Mouse (Mus musculus): ENCODE data around the gene Ccdc124. TPM values are rescaled to one million over a fixed set of nuclear protein-coding genes. Genes with fewer than 3 reads are reported as not detected.

Ccdc124 gene
- polyA plus RNA-seq, 1 experiment = 26.5 TPM

GRCm38 (mm10) chr8:70845108-70845507 is 28.6 kb downstream of the Ccdc124 start:
- no peak for TF ChIP-seq CTCF (IDR thresholded peaks at IDR 0.05; ENCODE audit: extremely low read depth, insufficient read depth, insufficient read length, insufficient replicate concordance)
- no peak for TF ChIP-seq POLR2A (IDR thresholded peaks at IDR 0.05; ENCODE audit: low read depth, low read length)
- DNase-seq (ENCODE audit: low read depth in 1 of 2, low spot score in 2 of 2) = no peak
- Histone ChIP-seq H3K27ac (ENCODE audit: insufficient read depth, low read length) (no peak overlapping the region), H3K36me3 (ENCODE audit: control insufficient read depth, insufficient read depth, low read length) (no peaks in the 10 kb centered on the region), H3K4me1 (ENCODE audit: control insufficient read depth, insufficient read depth, insufficient read length) (peaks cover 1% of the 10 kb centered on the region; the same call in 1 of the 2 replicates), H3K27me3 (ENCODE audit: control insufficient read depth, insufficient read depth, low read length) (no peaks in the 10 kb centered on the region), H3K4me3 (ENCODE audit: extremely low read depth, insufficient read depth, insufficient read length) (no peak overlapping the region)
- 61% methylated on average over 5 of the region's 5 CpGs for WGBS

- Histone ChIP-seq H3K27me3 (ENCODE audit: control insufficient read depth, insufficient read depth, low read length) (no peaks in the 10 kb centered on the region), H3K4me3 (ENCODE audit: extremely low read depth, insufficient read depth, insufficient read length) (no peak overlapping the region), H3K27ac (ENCODE audit: insufficient read depth, low read length) (0 out of 2 replicates have a peak overlapping the region, but pooled peaks have one; percentile 19), H3K4me1 (ENCODE audit: control insufficient read depth, insufficient read depth, insufficient read length) (peaks cover 3% of the 10 kb centered on the region; the same call in 1 of the 2 replicates), H3K36me3 (ENCODE audit: control insufficient read depth, insufficient read depth, low read length) (no peaks in the 10 kb centered on the region)
- peak; percentile 99 for TF ChIP-seq CTCF (IDR thresholded peaks at IDR 0.05; ENCODE audit: extremely low read depth, insufficient read depth, insufficient read length, insufficient replicate concordance)
- no peak for TF ChIP-seq POLR2A (IDR thresholded peaks at IDR 0.05; ENCODE audit: low read depth, low read length)
- WGBS = 5% methylated on average over 6 of the region's 6 CpGs
- DNase-seq (ENCODE audit: low read depth in 1 of 2, low spot score in 2 of 2) = peak; percentile 65 to 88
Measured at GRCm38 (mm10) chr8:70844523-70844922, 29.2 kb downstream of the Ccdc124 start.

- peaks cover 3% of the 10 kb centered on the region; the same call in 1 of the 2 replicates for H3K4me1 ChIP-seq (ENCODE audit: control insufficient read depth, insufficient read depth, insufficient read length)
- no peaks in the 10 kb centered on the region for H3K36me3 ChIP-seq (ENCODE audit: control insufficient read depth, insufficient read depth, low read length)
- peak overlapping the region; percentile 19; the same call in 1 of the 2 replicates for H3K27ac ChIP-seq (ENCODE audit: insufficient read depth, low read length)
- WGBS = 89% methylated on average over 8 of the region's 8 CpGs
- no peak overlapping the region for H3K4me3 ChIP-seq (ENCODE audit: extremely low read depth, insufficient read depth, insufficient read length)
- TF ChIP-seq CTCF (IDR thresholded peaks at IDR 0.05; ENCODE audit: extremely low read depth, insufficient read depth, insufficient read length, insufficient replicate concordance) = no peak
- no peak for TF ChIP-seq POLR2A (IDR thresholded peaks at IDR 0.05; ENCODE audit: low read depth, low read length)
- no peak for DNase-seq (ENCODE audit: low read depth in 1 of 2, low spot score in 2 of 2)
- H3K27me3 ChIP-seq (ENCODE audit: control insufficient read depth, insufficient read depth, low read length) = no peaks in the 10 kb centered on the region
Measured at GRCm38 (mm10) chr8:70843941-70844340, 29.8 kb downstream of the Ccdc124 start.

- no peak for TF ChIP-seq POLR2A (IDR thresholded peaks at IDR 0.05; ENCODE audit: low read depth, low read length)
- TF ChIP-seq CTCF (IDR thresholded peaks at IDR 0.05; ENCODE audit: extremely low read depth, insufficient read depth, insufficient read length, insufficient replicate concordance) = no peak
- no peaks in the 10 kb centered on the region for H3K27me3 ChIP-seq (ENCODE audit: control insufficient read depth, insufficient read depth, low read length)
- H3K4me3 ChIP-seq (ENCODE audit: extremely low read depth, insufficient read depth, insufficient read length) = no peak overlapping the region
- peak overlapping the region; percentile 19; the same call in 1 of the 2 replicates for H3K27ac ChIP-seq (ENCODE audit: insufficient read depth, low read length)
- 74% methylated on average over 5 of the region's 5 CpGs for WGBS
- no peak for DNase-seq (ENCODE audit: low read depth in 1 of 2, low spot score in 2 of 2)
- peaks cover 3% of the 10 kb centered on the region; the same call in 1 of the 2 replicates for H3K4me1 ChIP-seq (ENCODE audit: control insufficient read depth, insufficient read depth, insufficient read length)
- no peaks in the 10 kb centered on the region for H3K36me3 ChIP-seq (ENCODE audit: control insufficient read depth, insufficient read depth, low read length)
Measured at GRCm38 (mm10) chr8:70843214-70843773, 30.4 kb downstream of the Ccdc124 start.

- no peak overlapping the region for H3K27ac ChIP-seq (ENCODE audit: insufficient read depth, low read length)
- DNase-seq (ENCODE audit: low read depth in 1 of 2, low spot score in 2 of 2) = no peak
- no peaks in the 10 kb centered on the region for H3K36me3 ChIP-seq (ENCODE audit: control insufficient read depth, insufficient read depth, low read length)
- H3K4me1 ChIP-seq (ENCODE audit: control insufficient read depth, insufficient read depth, insufficient read length) = peaks cover 3% of the 10 kb centered on the region; the same call in 1 of the 2 replicates
- H3K27me3 ChIP-seq (ENCODE audit: control insufficient read depth, insufficient read depth, low read length) = no peaks in the 10 kb centered on the region
- TF ChIP-seq CTCF (IDR thresholded peaks at IDR 0.05; ENCODE audit: extremely low read depth, insufficient read depth, insufficient read length, insufficient replicate concordance) (no peak), POLR2A (IDR thresholded peaks at IDR 0.05; ENCODE audit: low read depth, low read length) (no peak)
- H3K4me3 ChIP-seq (ENCODE audit: extremely low read depth, insufficient read depth, insufficient read length) = no peak overlapping the region
- 89% methylated on average over 25 of the region's 25 CpGs for WGBS
Measured at GRCm38 (mm10) chr8:70842484-70842883, 31.3 kb downstream of the Ccdc124 start.

- Histone ChIP-seq H3K4me1 (ENCODE audit: control insufficient read depth, insufficient read depth, insufficient read length) (peaks cover 3% of the 10 kb centered on the region; the same call in 1 of the 2 replicates), H3K27ac (ENCODE audit: insufficient read depth, low read length) (peak overlapping the region; percentile 61; the same call in 1 of the 2 replicates), H3K27me3 (ENCODE audit: control insufficient read depth, insufficient read depth, low read length) (no peaks in the 10 kb centered on the region), H3K4me3 (ENCODE audit: extremely low read depth, insufficient read depth, insufficient read length) (no peak overlapping the region), H3K36me3 (ENCODE audit: control insufficient read depth, insufficient read depth, low read length) (peaks cover 7% of the 10 kb centered on the region; the same call in 1 of the 2 replicates)
- DNase-seq (ENCODE audit: low read depth in 1 of 2, low spot score in 2 of 2) = peak in 1 of 2 experiments; percentile 82
- WGBS = 19% methylated on average over 22 of the region's 22 CpGs
- TF ChIP-seq POLR2A (IDR thresholded peaks at IDR 0.05; ENCODE audit: low read depth, low read length) (no peak), CTCF (IDR thresholded peaks at IDR 0.05; ENCODE audit: extremely low read depth, insufficient read depth, insufficient read length, insufficient replicate concordance) (peak; percentile 88; the same call in 1 of the 2 replicates)
Measured at GRCm38 (mm10) chr8:70841147-70842072, 32.3 kb downstream of the Ccdc124 start.
